Mouse (Mus musculus): ENCODE data around the gene Phf23. TPM values are rescaled to one million over a fixed set of nuclear protein-coding genes. Genes with fewer than 3 reads are reported as not detected.

Phf23 gene
- polyA plus RNA-seq, 1 experiment from 2014 or later, result 96.2 TPM

DNA sequence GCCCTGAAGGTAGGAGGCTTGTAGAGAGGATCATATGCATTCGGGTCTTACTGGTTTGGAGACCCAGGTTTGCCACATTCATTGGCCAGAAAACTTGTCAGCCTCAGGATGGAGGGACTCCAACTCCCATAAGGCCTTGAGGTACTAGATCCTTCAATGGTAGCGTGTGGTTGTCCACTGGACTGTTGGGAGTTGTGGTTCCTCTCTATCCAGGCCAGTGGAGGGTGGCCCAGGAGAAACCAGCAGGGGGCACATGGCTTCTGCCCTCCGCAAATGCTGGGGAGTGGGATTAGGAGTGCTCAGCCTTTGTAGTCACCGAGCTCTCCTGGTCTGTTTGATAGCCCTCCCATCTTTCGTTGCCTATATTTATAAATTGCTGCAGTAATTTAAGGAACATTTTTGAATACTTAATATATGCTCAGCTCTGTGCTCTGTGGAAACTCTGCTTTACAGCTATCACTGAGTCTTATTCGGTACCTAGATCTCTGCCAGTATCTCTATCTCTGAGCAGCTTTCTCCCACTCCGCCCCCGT, 25.2 kb downstream of the Phf23 start:
- peak; percentile 80 for DNase-seq (ENCODE audit: extremely low spot score, low spot score)
- WGBS, result under 1% methylated on average over 8 of the region's 8 CpGs
- Histone ChIP-seq H3K4me1 (peaks cover 97% of the 10 kb centered on the region), H3K4me3 (peak overlapping the region; percentile 77), H3K36me3 (replicated peaks) (no peaks in the 10 kb centered on the region), H3K27me3 (ENCODE audit: poor library complexity, severe bottlenecking) (no peaks in the 10 kb centered on the region), H3K27ac (peak overlapping the region; percentile 96), H3K9me3 (no peaks in the 10 kb centered on the region)

DNA sequence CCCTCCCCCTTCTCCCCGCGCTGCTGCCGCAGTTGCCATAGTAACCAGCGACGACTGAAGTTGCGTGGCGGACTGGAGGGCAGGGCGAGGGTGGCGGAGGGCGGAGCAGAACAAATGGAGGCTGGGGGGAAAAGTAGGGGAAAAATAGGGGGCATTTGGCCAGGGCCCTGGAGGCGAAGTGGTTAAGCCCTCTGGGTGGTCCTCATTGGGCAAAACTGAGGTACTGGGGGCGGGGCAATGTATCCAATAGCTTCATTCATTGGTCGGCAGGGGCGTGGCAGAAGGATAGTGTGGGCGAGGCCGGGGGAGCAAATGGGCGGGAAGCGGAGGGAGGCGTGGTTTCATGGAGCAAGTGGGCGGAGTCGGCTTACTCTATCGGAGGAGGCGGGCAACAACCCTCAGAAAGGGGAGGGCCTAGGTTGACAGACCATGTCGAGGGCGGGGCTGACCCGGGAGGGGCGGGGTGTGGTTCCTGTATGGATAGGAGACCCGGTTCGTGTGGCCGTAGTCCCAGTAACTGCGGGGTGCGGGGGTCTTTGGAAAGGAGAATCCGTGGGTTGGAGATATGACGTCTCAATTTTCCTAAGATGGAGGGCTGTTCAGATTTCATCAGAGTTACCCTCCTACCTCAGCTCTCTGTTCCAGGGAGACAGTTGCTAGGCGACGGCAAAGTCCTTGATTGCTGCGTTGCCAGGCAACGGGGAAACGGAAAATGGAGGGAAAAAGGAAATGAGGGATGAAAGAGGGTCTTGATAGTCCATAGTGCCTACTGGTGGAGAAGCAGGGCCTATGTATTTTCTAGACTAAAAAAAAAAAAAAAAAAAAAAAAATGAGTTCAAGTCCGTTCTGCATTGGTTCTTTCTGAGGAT, 25.9 kb downstream of the Phf23 start:
- peak; percentile 100 for DNase-seq (ENCODE audit: extremely low spot score, low spot score)
- H3K4me1 ChIP-seq, result peaks cover 100% of the 10 kb centered on the region
- H3K36me3 ChIP-seq (replicated peaks), result no peaks in the 10 kb centered on the region
- H3K4me3 ChIP-seq, result peak overlapping the region; percentile 77
- no peaks in the 10 kb centered on the region for H3K27me3 ChIP-seq (ENCODE audit: poor library complexity, severe bottlenecking)
- H3K9me3 ChIP-seq, result no peaks in the 10 kb centered on the region
- peak overlapping the region; percentile 96 for H3K27ac ChIP-seq
- WGBS, result 2% methylated on average over 40 of the region's 40 CpGs

GRCm38 (mm10) chr11:70023481-70024150, 28.0 kb downstream of the Phf23 start:
- peak overlapping the region; percentile 56 for H3K4me3 ChIP-seq
- no peaks in the 10 kb centered on the region for H3K9me3 ChIP-seq
- DNase-seq (ENCODE audit: extremely low spot score, low spot score), result peak; percentile 69
- H3K36me3 ChIP-seq (replicated peaks), result no peaks in the 10 kb centered on the region
- peak overlapping the region; percentile 84 for H3K27ac ChIP-seq
- 8% methylated on average over 20 of the region's 29 CpGs for WGBS
- H3K4me1 ChIP-seq, result peaks cover 100% of the 10 kb centered on the region
- no peaks in the 10 kb centered on the region for H3K27me3 ChIP-seq (ENCODE audit: poor library complexity, severe bottlenecking)

GRCm38 (mm10) chr11:70024151-70024514, 28.6 kb downstream of the Phf23 start:
- WGBS, result 18% methylated on average over 6 of the region's 6 CpGs
- no peak for DNase-seq (ENCODE audit: extremely low spot score, low spot score)
- H3K4me3 ChIP-seq, result peak overlapping the region; percentile 56
- no peaks in the 10 kb centered on the region for H3K9me3 ChIP-seq
- H3K27me3 ChIP-seq (ENCODE audit: poor library complexity, severe bottlenecking), result no peaks in the 10 kb centered on the region
- H3K4me1 ChIP-seq, result peaks cover 100% of the 10 kb centered on the region
- H3K27ac ChIP-seq, result peak overlapping the region; percentile 84
- no peaks in the 10 kb centered on the region for H3K36me3 ChIP-seq (replicated peaks)

GRCm38 (mm10) chr11:70026689-70027088, 31.1 kb downstream of the Phf23 start:
- DNase-seq (ENCODE audit: extremely low spot score, low spot score), result peak; percentile 78
- Histone ChIP-seq H3K27ac (peak overlapping the region; percentile 85), H3K27me3 (ENCODE audit: poor library complexity, severe bottlenecking) (no peaks in the 10 kb centered on the region), H3K4me1 (peaks cover 96% of the 10 kb centered on the region), H3K9me3 (no peaks in the 10 kb centered on the region), H3K4me3 (peak overlapping the region; percentile 48), H3K36me3 (replicated peaks) (peaks cover 15% of the 10 kb centered on the region)
- WGBS, result under 1% methylated on average over 19 of the region's 19 CpGs

- Histone ChIP-seq H3K27me3 (ENCODE audit: poor library complexity, severe bottlenecking) (no peaks in the 10 kb centered on the region), H3K9me3 (no peaks in the 10 kb centered on the region), H3K4me3 (peak overlapping the region; percentile 48), H3K4me1 (peaks cover 89% of the 10 kb centered on the region), H3K36me3 (replicated peaks) (peaks cover 22% of the 10 kb centered on the region), H3K27ac (peak overlapping the region; percentile 85)
- no peak for DNase-seq (ENCODE audit: extremely low spot score, low spot score)
- WGBS, result 40% methylated on average over 9 of the region's 9 CpGs
Measured at GRCm38 (mm10) chr11:70027397-70027796, 31.8 kb downstream of the Phf23 start.

DNA sequence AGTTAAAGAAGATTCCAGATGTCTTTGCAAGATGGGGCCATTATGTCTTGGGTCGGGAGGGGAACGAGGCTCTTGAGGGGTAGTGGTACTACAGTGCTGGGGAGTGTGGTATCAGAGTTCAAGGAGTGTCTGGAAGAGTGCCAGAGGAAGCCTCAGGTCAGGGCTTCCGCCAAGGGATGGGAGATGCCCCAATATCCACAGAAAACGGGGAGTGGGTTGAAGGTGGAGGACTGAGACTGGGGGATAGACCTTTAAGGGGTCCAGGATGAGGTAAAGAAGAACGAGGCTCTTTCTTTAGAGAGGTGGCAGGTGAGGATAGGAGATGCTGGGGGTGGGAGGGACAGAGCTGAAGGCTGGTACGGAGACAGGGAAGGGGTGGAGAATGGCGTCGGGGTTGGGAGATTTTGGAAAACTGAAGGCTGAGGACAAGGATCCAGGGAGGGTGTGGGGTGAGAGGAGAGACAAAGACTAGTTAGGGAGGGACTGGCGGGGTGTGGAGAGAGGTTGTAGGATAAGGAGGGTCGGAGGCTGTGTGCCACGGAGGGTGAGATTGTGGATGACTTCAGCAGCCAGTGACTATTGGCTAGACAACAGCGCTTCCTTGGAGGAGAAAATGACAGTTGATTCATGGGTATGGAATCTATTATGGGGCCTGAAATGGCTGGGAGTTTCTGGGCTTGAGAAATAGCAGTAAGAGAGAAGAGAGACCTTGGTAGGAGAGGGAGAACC, 33.0 kb downstream of the Phf23 start:
- H3K36me3 ChIP-seq (replicated peaks), result peaks cover 34% of the 10 kb centered on the region
- H3K4me3 ChIP-seq, result peak overlapping the region; percentile 48
- WGBS, result 30% methylated on average over 12 of the region's 12 CpGs
- DNase-seq (ENCODE audit: extremely low spot score, low spot score), result no peak
- peaks cover 78% of the 10 kb centered on the region for H3K4me1 ChIP-seq
- H3K9me3 ChIP-seq, result no peaks in the 10 kb centered on the region
- H3K27ac ChIP-seq, result peak overlapping the region; percentile 85
- no peaks in the 10 kb centered on the region for H3K27me3 ChIP-seq (ENCODE audit: poor library complexity, severe bottlenecking)

DNA sequence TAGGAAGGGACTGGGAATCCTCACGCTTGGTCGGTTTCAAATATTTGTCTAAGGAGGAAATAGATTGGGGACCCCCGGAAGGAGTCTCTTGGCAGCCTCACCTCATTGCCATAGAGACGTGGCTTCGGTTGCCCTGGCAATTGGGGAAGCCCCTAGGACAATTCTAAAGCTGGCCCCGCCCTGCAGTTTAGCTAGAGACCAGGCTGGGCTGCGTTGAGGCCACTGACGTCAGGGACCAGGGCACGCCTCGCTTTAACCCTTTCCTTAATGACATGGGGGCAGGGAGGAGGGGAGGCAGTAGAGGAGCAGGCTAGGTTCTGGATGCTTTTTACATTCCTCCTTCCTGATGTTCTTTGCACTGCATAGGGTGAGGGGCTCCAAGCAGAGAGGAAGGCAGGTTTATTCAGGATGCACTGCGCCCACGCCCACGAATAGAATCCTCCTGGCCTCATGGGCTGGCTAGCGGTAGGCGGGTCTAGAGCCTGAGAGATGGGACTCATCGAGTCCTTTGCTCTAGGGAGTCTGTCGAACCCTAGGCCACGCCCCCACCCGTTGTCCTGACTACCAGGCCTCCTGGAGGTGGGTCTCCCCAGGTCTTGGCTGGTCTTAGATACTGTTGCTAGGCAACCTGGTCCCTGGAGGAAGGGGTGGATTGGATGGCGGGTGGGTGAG, 33.7 kb downstream of the Phf23 start:
- Histone ChIP-seq H3K36me3 (replicated peaks) (peaks cover 41% of the 10 kb centered on the region), H3K4me3 (peak overlapping the region; percentile 48), H3K27me3 (ENCODE audit: poor library complexity, severe bottlenecking) (no peaks in the 10 kb centered on the region), H3K9me3 (no peaks in the 10 kb centered on the region), H3K4me1 (peaks cover 71% of the 10 kb centered on the region), H3K27ac (peak overlapping the region; percentile 85)
- WGBS, result 0% methylated on average over 20 of the region's 20 CpGs
- peak; percentile 98 for DNase-seq (ENCODE audit: extremely low spot score, low spot score)

DNA sequence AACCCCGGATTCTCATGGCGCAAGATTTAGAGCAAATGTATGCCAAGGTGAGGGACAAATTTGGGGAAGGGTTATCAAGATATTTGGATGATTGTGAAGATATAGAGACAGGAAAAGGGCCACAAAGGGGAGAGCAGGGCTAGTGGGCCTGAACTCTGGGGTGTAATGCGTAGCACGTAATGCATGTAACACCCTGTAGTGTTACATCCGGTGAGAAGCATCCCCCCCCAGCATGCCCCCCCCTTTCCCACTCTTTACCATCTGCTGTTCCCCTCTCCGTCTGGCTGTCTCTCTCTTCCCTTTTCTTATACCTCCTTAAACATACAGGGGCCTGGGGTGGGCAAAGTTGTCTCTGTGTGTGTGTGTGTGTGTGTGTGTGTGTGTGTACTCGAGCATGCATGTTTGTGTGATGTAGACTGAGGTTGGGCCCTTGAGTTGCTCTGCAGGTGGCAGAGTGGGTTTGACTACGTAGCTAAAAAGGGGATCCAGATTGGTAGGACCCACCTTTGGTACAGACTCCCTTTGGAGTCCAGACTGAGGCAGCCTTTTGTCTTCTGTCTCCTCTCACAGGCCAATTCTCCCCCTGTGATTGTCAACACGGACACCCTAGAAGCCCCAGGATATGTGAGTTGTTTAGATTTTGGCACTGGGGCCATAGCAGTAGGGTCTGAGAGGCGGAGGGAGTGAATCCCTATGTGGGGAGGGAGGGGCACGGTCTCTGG, 34.4 kb downstream of the Phf23 start:
- Histone ChIP-seq H3K27ac (peak overlapping the region; percentile 85), H3K36me3 (replicated peaks) (peaks cover 48% of the 10 kb centered on the region), H3K4me1 (peaks cover 63% of the 10 kb centered on the region), H3K9me3 (no peaks in the 10 kb centered on the region), H3K27me3 (ENCODE audit: poor library complexity, severe bottlenecking) (no peaks in the 10 kb centered on the region), H3K4me3 (peak overlapping the region; percentile 48)
- no peak for DNase-seq (ENCODE audit: extremely low spot score, low spot score)
- WGBS, result 44% methylated on average over 11 of the region's 11 CpGs

DNA sequence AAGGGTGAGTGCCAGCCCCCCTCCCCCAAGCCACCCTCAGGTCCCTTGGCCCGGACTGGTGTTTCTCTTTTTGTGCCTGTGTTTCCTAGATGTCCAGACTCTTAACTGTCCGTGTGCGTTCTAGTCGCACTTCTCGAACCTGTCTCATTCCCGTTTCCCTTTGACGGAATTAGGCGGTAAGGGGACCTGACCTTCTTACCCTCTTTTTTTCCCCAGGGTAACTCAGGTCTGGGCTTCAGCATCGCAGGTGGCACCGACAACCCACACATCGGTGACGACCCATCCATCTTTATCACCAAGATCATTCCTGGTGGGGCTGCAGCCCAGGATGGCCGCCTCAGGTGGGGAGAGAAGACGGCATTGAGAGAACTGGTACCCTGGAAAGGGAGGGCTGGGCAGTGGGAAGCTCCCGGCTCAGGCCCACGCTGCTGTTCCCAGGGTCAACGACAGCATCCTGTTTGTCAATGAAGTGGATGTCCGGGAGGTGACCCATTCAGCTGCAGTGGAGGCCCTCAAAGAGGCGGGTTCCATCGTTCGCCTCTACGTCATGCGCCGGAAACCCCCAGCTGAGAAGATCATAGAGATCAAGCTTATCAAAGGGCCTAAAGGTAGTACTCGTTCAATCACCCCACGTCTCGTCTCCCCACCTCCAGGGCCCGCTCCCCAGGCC, 35.2 kb downstream of the Phf23 start:
- Histone ChIP-seq H3K4me3 (peak overlapping the region; percentile 48), H3K4me1 (peaks cover 56% of the 10 kb centered on the region), H3K27ac (peak overlapping the region; percentile 85), H3K36me3 (replicated peaks) (peaks cover 53% of the 10 kb centered on the region), H3K9me3 (no peaks in the 10 kb centered on the region), H3K27me3 (ENCODE audit: poor library complexity, severe bottlenecking) (no peaks in the 10 kb centered on the region)
- DNase-seq (ENCODE audit: extremely low spot score, low spot score), result no peak
- WGBS, result 94% methylated on average over 28 of the region's 28 CpGs

DNA sequence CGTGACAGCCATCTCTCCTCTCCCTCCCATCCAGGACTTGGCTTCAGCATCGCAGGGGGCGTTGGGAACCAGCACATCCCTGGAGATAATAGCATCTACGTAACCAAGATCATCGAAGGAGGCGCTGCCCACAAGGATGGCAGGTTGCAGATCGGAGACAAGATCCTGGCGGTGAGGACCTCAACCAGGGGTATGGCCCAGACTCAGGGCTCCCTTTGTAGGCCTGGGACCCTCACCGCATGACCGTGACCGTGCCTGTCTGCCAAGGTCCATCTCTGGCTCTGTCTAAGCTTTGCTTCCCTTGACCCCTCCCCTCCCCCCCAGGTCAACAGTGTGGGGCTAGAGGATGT, 35.7 kb downstream of the Phf23 start:
- DNase-seq (ENCODE audit: extremely low spot score, low spot score), result no peak
- H3K9me3 ChIP-seq, result no peaks in the 10 kb centered on the region
- H3K36me3 ChIP-seq (replicated peaks), result peaks cover 54% of the 10 kb centered on the region
- H3K27me3 ChIP-seq (ENCODE audit: poor library complexity, severe bottlenecking), result no peaks in the 10 kb centered on the region
- no peak overlapping the region for H3K4me3 ChIP-seq
- H3K27ac ChIP-seq, result peak overlapping the region; percentile 85; the same call in 1 of the 2 replicates
- H3K4me1 ChIP-seq, result peaks cover 50% of the 10 kb centered on the region
- 93% methylated on average over 11 of the region's 11 CpGs for whole genome bisulfite sequencing

Measured in forebrain, embryonic 10.5 days (tissue).